In genomic region chr4:154926969-154927898, GRCm38 (mm10) we compare ENCODE assay signal across 7 mouse cellular contexts. TPM values are rescaled to one million over a fixed set of nuclear protein-coding genes. Genes with fewer than 3 reads are reported as not detected.
DNase-seq lines count a peak whose midpoint lies in the region; ATAC-seq and TF ChIP-seq lines count a peak whose summit lies in the region.

No protein-coding gene starts in this region.

- peak overlapping the region; percentile 46 for H3K4me2 ChIP-seq in embryonic facial prominence, embryonic 15.5 days (replicated peaks)
- H3K4me2 ChIP-seq in limb, embryonic 15.5 days, result peak overlapping the region; percentile 33
- H3K4me2 ChIP-seq in stomach, embryonic 15.5 days, result peak overlapping the region; percentile 49

- ATAC-seq in embryonic facial prominence, embryonic 15.5 days (ENCODE audit: insufficient number of reproducible peaks, low FRiP score, low TSS enrichment, low read depth), result no peak
- no peak for ATAC-seq in limb, embryonic 15.5 days (ENCODE audit: insufficient number of reproducible peaks, low FRiP score, low TSS enrichment, low read depth)
- peak; percentile 28; the same call in 1 of the 2 replicates for ATAC-seq in stomach, embryonic 15.5 days (ENCODE audit: insufficient read depth, low FRiP score, low read depth)

- H3K27me3 ChIP-seq in embryonic facial prominence, embryonic 15.5 days, result no peaks in the 10 kb centered on the region
- H3K27me3 ChIP-seq in limb, embryonic 15.5 days, result no peaks in the 10 kb centered on the region
- H3K27me3 ChIP-seq in stomach, embryonic 15.5 days (replicated peaks), result no peaks in the 10 kb centered on the region

- no peak for TF ChIP-seq CTCF in lung, adult 2 months (IDR thresholded peaks at IDR 0.05; ENCODE audit: insufficient read depth, low read length)

- TF ChIP-seq POLR2A in lung, adult 2 months (IDR thresholded peaks at IDR 0.05; ENCODE audit: borderline replicate concordance, extremely low read depth, low read depth, low read length), result no peak

- H3K4me3 ChIP-seq in lung, adult 2 months (replicated peaks; ENCODE audit: extremely low read depth, low read depth, low read length), result peak overlapping the region; percentile 46
- peak overlapping the region; percentile 21 for H3K4me3 ChIP-seq in embryonic facial prominence, embryonic 15.5 days (replicated peaks)
- peak overlapping the region; percentile 22 for H3K4me3 ChIP-seq in limb, embryonic 15.5 days
- peak overlapping the region; percentile 33 for H3K4me3 ChIP-seq in stomach, embryonic 15.5 days (replicated peaks)

- H3K9me3 ChIP-seq in embryonic facial prominence, embryonic 15.5 days (replicated peaks), result no peaks in the 10 kb centered on the region
- no peaks in the 10 kb centered on the region for H3K9me3 ChIP-seq in limb, embryonic 15.5 days
- no peaks in the 10 kb centered on the region for H3K9me3 ChIP-seq in stomach, embryonic 15.5 days

- WGBS in lung, adult 2 months, result 41% methylated on average over 9 of the region's 9 CpGs
- WGBS in embryonic facial prominence, embryonic 15.5 days, result 46% methylated on average over 9 of the region's 9 CpGs
- WGBS in limb, embryonic 15.5 days, result 35% methylated on average over 9 of the region's 9 CpGs
- 56% methylated on average over 9 of the region's 9 CpGs for WGBS in stomach, embryonic 15.5 days

- H3K9ac ChIP-seq in embryonic facial prominence, embryonic 15.5 days, result no peak overlapping the region
- H3K9ac ChIP-seq in limb, embryonic 15.5 days, result peak overlapping the region; percentile 0; the same call in 1 of the 2 replicates
- H3K9ac ChIP-seq in stomach, embryonic 15.5 days, result peak overlapping the region; percentile 16; the same call in 1 of the 2 replicates

- peaks cover 6% of the 10 kb centered on the region for H3K4me1 ChIP-seq in lung, adult 2 months (ENCODE audit: control insufficient read depth, insufficient read depth, low read length)
- H3K4me1 ChIP-seq in embryonic facial prominence, embryonic 15.5 days, result peaks cover 27% of the 10 kb centered on the region
- peaks cover 31% of the 10 kb centered on the region for H3K4me1 ChIP-seq in limb, embryonic 15.5 days
- H3K4me1 ChIP-seq in stomach, embryonic 15.5 days, result peaks cover 16% of the 10 kb centered on the region

- no peaks in the 10 kb centered on the region for H3K36me3 ChIP-seq in embryonic facial prominence, embryonic 15.5 days
- H3K36me3 ChIP-seq in limb, embryonic 15.5 days, result no peaks in the 10 kb centered on the region
- no peaks in the 10 kb centered on the region for H3K36me3 ChIP-seq in stomach, embryonic 15.5 days

- DNase-seq in lung, adult 2 months, result peak; percentile 18
- no peak for DNase-seq in lung, adult 18-20 months
- no peak for DNase-seq in cerebellum, postnatal 36 days
- no peak for DNase-seq in yolk sac, embryonic 10.5 days (ENCODE audit: low spot score)

- peak overlapping the region; percentile 73 for H3K27ac ChIP-seq in embryonic facial prominence, embryonic 15.5 days (replicated peaks)
- H3K27ac ChIP-seq in limb, embryonic 15.5 days, result peak overlapping the region; percentile 80
- H3K27ac ChIP-seq in stomach, embryonic 15.5 days, result peak overlapping the region; percentile 79

RNA-seq across cellular contexts. Expression of gene Tnfrsf14, which starts 1.1 kb away (rescaled TPM):
- 51.1 and 56.8 TPM in 2 replicates for polyA plus RNA-seq in lung, adult 2 months (2012; rRNA removed)
- 1.5 and 2.3 TPM in 2 replicates for polyA plus RNA-seq in embryonic facial prominence, embryonic 15.5 days (2015; fragmentation: Nextera tagmentation; extraction: Ambion mirVana)
- polyA plus RNA-seq in limb, embryonic 15.5 days (2015; fragmentation: Nextera tagmentation; extraction: Ambion mirVana), result 0.86 and 1.1 TPM in 2 replicates
- polyA plus RNA-seq in stomach, embryonic 15.5 days (2015; fragmentation: Nextera tagmentation; extraction: Ambion mirVana), result 3.8 and 8.0 TPM in 2 replicates

RNA-seq across cellular contexts. Expression of gene Fam213b, which starts 28.3 kb away (rescaled TPM):
- 8.9 and 14.8 TPM in 2 replicates for polyA plus RNA-seq in lung, adult 2 months (2012; rRNA removed)
- polyA plus RNA-seq in embryonic facial prominence, embryonic 15.5 days (2015; fragmentation: Nextera tagmentation; extraction: Ambion mirVana), result 57.5 and 59.9 TPM in 2 replicates
- polyA plus RNA-seq in limb, embryonic 15.5 days (2015; fragmentation: Nextera tagmentation; extraction: Ambion mirVana), result 57.3 and 65.5 TPM in 2 replicates
- polyA plus RNA-seq in stomach, embryonic 15.5 days (2015; fragmentation: Nextera tagmentation; extraction: Ambion mirVana), result 29.1 and 30.6 TPM in 2 replicates

RNA-seq across cellular contexts. Expression of gene Hes5, which starts 33.5 kb away (rescaled TPM):
- polyA plus RNA-seq in lung, adult 2 months (2012; rRNA removed), result 0.09 TPM in 1 of 2 replicates, not detected in the other
- polyA plus RNA-seq in embryonic facial prominence, embryonic 15.5 days (2015; fragmentation: Nextera tagmentation; extraction: Ambion mirVana), result 6.6 and 7.7 TPM in 2 replicates
- 1.1 and 1.3 TPM in 2 replicates for polyA plus RNA-seq in limb, embryonic 15.5 days (2015; fragmentation: Nextera tagmentation; extraction: Ambion mirVana)
- 2.5 and 2.6 TPM in 2 replicates for polyA plus RNA-seq in stomach, embryonic 15.5 days (2015; fragmentation: Nextera tagmentation; extraction: Ambion mirVana)

RNA-seq across cellular contexts. Expression of gene Pank4, which starts 36.7 kb away (rescaled TPM):
- 35.0 and 49.1 TPM in 2 replicates for polyA plus RNA-seq in lung, adult 2 months (2012; rRNA removed)
- 41.9 and 43.6 TPM in 2 replicates for polyA plus RNA-seq in embryonic facial prominence, embryonic 15.5 days (2015; fragmentation: Nextera tagmentation; extraction: Ambion mirVana)
- polyA plus RNA-seq in limb, embryonic 15.5 days (2015; fragmentation: Nextera tagmentation; extraction: Ambion mirVana), result 35.4 and 38.6 TPM in 2 replicates
- polyA plus RNA-seq in stomach, embryonic 15.5 days (2015; fragmentation: Nextera tagmentation; extraction: Ambion mirVana), result 37.6 and 37.7 TPM in 2 replicates

RNA-seq across cellular contexts. Expression of gene Mmel1, which starts 57.8 kb away (rescaled TPM):
- polyA plus RNA-seq in lung, adult 2 months (2012; rRNA removed), result 0.09 and 0.12 TPM in 2 replicates
- polyA plus RNA-seq in embryonic facial prominence, embryonic 15.5 days (2015; fragmentation: Nextera tagmentation; extraction: Ambion mirVana), result 0.38 and 0.57 TPM in 2 replicates
- 0.20 and 0.23 TPM in 2 replicates for polyA plus RNA-seq in limb, embryonic 15.5 days (2015; fragmentation: Nextera tagmentation; extraction: Ambion mirVana)
- 0.21 and 0.23 TPM in 2 replicates for polyA plus RNA-seq in stomach, embryonic 15.5 days (2015; fragmentation: Nextera tagmentation; extraction: Ambion mirVana)
